Mouse (Mus musculus) heart, embryonic 10.5 days (tissue): Measurements from ENCODE around the gene Clybl. TPM values are rescaled to one million over a fixed set of nuclear protein-coding genes. Genes with fewer than 3 reads are reported as not detected.

Source experiments
- DNase-seq: peaks from one replicate; pipeline ENCODE4 v3.0.0-alpha.2; 2017; ENCODE audit warnings: low spot score
- H3K27ac ChIP-seq: fragments of 300-500 bp; sonication (generic); 2 replicates; pipeline ENCODE4 v1.5.1; 2016; ENCODE audit warnings: mild to moderate bottlenecking
- H3K27me3 ChIP-seq: fragments of 300-500 bp; sonication (generic); 2 replicates; pipeline ENCODE4 v1.6.1; 2016; ENCODE audit warnings: mild to moderate bottlenecking; ENCODE audit not compliant: poor library complexity, insufficient read depth, severe bottlenecking
- H3K36me3 ChIP-seq: fragments of 300-500 bp; sonication (generic); 2 replicates; pipeline ENCODE4 v1.6.1; 2016; ENCODE audit warnings: mild to moderate bottlenecking, moderate library complexity
- H3K4me1 ChIP-seq: fragments of 300-500 bp; sonication (generic); 2 replicates; pipeline ENCODE4 v1.6.1; 2016; ENCODE audit warnings: mild to moderate bottlenecking
- H3K4me3 ChIP-seq: fragments of 300-500 bp; sonication (generic); 2 replicates; pipeline ENCODE4 v1.5.1; 2016; ENCODE audit warnings: mild to moderate bottlenecking, moderate library complexity
- H3K9me3 ChIP-seq: fragments of 300-500 bp; sonication (generic); 2 replicates; pipeline ENCODE4 v1.6.1; 2016; ENCODE audit warnings: mild to moderate bottlenecking, moderate library complexity
- WGBS: fragments of 180-500 bp; shearing (Covaris S2); methylation state at CpG from one replicate; pipeline ENCODE4 v1.1.7; 2016; 5-methylcytosine and 5-hydroxymethylcytosine counted together
- polyA plus RNA-seq: library from polyadenylated mRNA; unstranded; fragments of >200 nt; fragmentation: Nextera tagmentation; extraction: Ambion mirVana; gene quantifications from 2 replicates; pipeline ENCODE4 v1.2.1, GENCODE M21; 2016

The Clybl gene
- polyA plus RNA-seq, 1 experiment from 2014 or later: 43.5 TPM

DNA sequence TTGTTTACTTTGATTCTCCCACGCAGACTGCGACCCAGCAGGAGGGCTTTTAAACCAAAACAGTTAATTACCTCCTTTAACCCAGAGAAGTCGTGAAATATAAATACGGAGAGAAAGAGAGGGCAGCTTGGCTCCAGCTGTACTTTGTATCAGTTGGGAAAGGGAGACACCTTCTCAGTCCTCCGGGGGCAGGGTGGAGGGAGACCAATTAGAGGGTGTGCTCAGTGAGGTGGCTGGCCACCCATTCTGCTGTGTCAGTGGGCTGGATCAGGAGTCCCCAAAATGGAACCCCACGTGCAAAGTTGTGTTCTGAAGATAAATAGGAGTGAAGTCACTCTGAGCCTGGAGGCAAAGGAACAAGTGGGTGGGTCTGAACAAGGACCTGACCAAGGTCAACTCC, 181.7 kb downstream of the Clybl start:
- no peaks in the 10 kb centered on the region for H3K36me3 ChIP-seq
- H3K27ac ChIP-seq: no peak overlapping the region
- 26% methylated on average over 6 of the region's 6 CpGs for WGBS
- H3K4me3 ChIP-seq: no peak overlapping the region
- H3K9me3 ChIP-seq: no peaks in the 10 kb centered on the region
- H3K4me1 ChIP-seq: no peaks in the 10 kb centered on the region
- H3K27me3 ChIP-seq: no peaks in the 10 kb centered on the region
- no peak for DNase-seq

DNA sequence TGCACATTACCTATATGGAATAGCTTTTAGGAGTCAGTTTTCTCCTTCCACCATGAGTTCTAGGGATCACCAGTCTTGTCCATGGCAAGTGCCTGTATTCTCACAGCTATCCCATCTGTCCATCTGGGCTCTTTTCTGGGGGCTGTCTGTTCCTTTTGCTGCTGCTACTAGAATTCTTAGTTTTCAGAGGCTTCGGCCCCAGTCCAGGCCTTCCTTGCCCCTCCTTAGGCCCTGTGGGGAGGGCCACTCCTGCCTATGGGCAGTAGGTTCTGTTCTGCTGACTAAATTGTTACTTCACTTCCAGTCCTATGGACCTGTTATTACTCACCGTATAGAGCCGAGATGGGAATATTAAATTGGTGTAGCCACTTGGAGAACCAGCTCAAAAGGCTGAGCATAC, 182.5 kb downstream of the Clybl start:
- WGBS: 88% methylated on average over 3 of the region's 3 CpGs
- no peak overlapping the region for H3K4me3 ChIP-seq
- H3K4me1 ChIP-seq: no peaks in the 10 kb centered on the region
- no peaks in the 10 kb centered on the region for H3K36me3 ChIP-seq
- H3K27me3 ChIP-seq: no peaks in the 10 kb centered on the region
- H3K9me3 ChIP-seq: no peaks in the 10 kb centered on the region
- H3K27ac ChIP-seq: no peak overlapping the region
- no peak for DNase-seq

DNA sequence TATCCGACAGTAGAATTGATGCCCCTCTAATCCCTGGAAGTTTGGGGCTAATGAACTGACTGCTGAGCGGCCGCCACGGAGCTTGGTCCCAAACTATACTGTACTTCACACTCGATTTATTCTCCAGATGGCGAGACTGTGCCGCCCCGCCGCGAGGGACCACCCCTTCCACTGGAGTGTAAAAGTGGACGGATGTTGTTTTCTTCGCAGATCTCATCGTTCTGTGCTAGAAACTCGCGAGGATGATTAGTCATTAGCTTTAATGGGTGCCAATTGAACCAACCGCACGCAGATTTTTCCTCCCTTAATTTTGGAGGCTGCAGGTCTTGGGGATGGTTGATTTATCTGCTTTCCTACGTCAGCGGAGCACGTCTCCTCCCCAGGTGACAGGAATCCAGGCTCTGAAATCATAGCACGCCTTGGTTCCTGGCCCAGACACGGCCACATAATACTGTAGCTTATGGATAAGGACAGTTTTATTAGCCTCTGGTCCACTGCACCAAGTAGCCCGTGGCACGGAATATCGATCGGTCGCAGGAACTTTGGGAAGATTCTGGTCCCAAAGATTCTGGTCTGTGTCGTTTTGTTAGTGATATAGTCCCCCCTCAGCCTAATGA, 185.9 kb downstream of the Clybl start:
- WGBS: 85% methylated on average over 28 of the region's 28 CpGs
- no peak for DNase-seq
- H3K27ac ChIP-seq: no peak overlapping the region
- H3K27me3 ChIP-seq: no peaks in the 10 kb centered on the region
- no peak overlapping the region for H3K4me3 ChIP-seq
- H3K4me1 ChIP-seq: no peaks in the 10 kb centered on the region
- no peaks in the 10 kb centered on the region for H3K9me3 ChIP-seq
- no peaks in the 10 kb centered on the region for H3K36me3 ChIP-seq

DNA sequence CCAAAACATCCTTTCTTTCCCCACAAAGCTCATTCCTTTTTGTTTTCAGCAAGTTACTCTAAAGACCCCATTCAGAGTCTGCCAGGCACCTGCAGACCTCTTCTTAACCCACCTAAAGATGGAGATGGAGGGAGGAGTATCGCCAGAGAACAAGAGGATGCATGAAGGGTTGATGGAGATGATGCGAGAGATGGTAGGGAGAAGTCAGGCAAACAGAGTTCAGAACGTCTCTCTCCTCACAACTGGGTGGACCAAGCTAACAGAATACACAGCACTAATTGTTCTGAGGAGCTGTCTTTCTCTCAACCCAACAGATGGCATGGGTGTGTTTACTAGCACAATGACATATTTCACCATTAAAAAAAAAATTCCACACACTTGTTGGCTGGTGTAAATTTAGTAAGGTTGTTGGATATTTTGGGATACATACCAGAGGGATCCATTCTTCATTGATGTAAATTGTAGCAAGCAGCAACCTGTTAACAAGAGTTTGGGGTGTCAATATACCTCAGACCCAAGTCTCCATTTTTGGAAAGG, 186.4 kb downstream of the Clybl start:
- no peaks in the 10 kb centered on the region for H3K9me3 ChIP-seq
- 88% methylated on average over 3 of the region's 3 CpGs for WGBS
- no peaks in the 10 kb centered on the region for H3K4me1 ChIP-seq
- H3K36me3 ChIP-seq: no peaks in the 10 kb centered on the region
- no peaks in the 10 kb centered on the region for H3K27me3 ChIP-seq
- no peak overlapping the region for H3K27ac ChIP-seq
- H3K4me3 ChIP-seq: no peak overlapping the region
- no peak for DNase-seq

DNA sequence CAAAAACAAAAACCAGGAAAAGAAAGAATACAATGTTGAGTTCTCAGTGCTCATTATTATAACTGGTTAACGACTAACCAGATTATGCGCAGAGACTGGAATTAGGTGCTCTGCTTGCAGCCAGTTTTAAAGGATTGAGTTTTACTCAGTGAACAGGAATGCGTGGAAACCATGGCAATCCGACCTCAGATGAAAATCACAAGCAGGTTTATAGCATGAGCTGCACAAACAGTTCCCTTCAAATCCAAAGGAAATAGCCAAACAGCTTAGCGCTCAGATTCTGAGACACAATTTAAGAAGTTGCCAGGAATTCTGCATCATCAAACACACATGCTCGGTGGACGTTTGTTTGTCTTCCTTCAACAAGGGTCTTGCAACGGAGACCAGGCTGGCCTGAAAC, 187.0 kb downstream of the Clybl start:
- Histone ChIP-seq H3K27me3 (no peaks in the 10 kb centered on the region), H3K4me3 (no peak overlapping the region), H3K27ac (no peak overlapping the region), H3K36me3 (no peaks in the 10 kb centered on the region), H3K4me1 (no peaks in the 10 kb centered on the region), H3K9me3 (no peaks in the 10 kb centered on the region)
- 86% methylated on average over 8 of the region's 8 CpGs for WGBS
- DNase-seq: no peak

DNA sequence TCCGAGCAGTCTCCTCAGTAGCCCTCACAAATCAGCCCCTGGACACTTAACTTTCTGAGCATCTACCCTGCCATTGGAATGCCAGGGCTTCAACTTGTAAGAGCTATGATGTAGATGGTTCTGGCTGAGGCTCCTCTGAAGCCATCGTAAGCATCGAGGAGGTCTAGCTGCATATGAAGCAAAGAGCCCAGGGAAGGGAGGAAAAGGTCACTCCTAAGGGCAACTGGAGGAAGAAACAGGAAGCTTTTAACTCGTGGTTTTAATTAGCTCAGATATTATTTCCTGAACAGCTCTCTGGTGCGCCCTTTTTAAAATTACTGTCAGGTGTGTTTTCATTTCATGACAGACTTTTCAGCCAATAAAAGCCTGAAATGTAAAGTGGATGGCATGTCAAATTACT, 190.5 kb downstream of the Clybl start:
- Histone ChIP-seq H3K36me3 (no peaks in the 10 kb centered on the region), H3K27ac (no peak overlapping the region), H3K4me1 (no peaks in the 10 kb centered on the region), H3K4me3 (no peak overlapping the region), H3K9me3 (no peaks in the 10 kb centered on the region), H3K27me3 (no peaks in the 10 kb centered on the region; the same call in 1 of the 2 replicates)
- WGBS: 60% methylated on average over 5 of the region's 5 CpGs
- DNase-seq: peak; percentile 22

DNA sequence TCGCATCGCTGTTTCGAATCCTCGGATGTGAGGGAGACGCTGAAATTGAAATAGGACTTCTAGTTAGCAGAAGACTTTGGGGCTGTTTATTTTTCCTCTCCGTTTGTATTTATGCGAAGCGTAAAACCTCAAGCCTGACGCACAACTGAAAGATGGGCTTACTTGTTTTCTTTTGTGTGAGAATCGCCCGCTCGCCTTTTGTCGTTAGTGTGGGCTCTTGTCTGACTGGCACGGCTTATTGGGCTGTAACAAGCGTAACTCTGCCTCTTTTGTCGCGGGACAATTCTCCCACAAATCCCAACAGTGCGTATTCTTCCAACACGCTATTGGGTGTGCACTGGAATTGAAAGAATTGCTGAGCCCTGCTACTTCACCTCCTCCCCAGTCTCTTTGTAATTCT, 192.0 kb downstream of the Clybl start:
- H3K27me3 ChIP-seq: no peaks in the 10 kb centered on the region; the same call in 1 of the 2 replicates
- H3K4me3 ChIP-seq: no peak overlapping the region; the same call in 1 of the 2 replicates
- DNase-seq: peak; percentile 63
- WGBS: 51% methylated on average over 19 of the region's 19 CpGs
- H3K9me3 ChIP-seq: no peaks in the 10 kb centered on the region
- no peak overlapping the region for H3K27ac ChIP-seq
- no peaks in the 10 kb centered on the region for H3K36me3 ChIP-seq
- peaks cover 3% of the 10 kb centered on the region for H3K4me1 ChIP-seq

DNA sequence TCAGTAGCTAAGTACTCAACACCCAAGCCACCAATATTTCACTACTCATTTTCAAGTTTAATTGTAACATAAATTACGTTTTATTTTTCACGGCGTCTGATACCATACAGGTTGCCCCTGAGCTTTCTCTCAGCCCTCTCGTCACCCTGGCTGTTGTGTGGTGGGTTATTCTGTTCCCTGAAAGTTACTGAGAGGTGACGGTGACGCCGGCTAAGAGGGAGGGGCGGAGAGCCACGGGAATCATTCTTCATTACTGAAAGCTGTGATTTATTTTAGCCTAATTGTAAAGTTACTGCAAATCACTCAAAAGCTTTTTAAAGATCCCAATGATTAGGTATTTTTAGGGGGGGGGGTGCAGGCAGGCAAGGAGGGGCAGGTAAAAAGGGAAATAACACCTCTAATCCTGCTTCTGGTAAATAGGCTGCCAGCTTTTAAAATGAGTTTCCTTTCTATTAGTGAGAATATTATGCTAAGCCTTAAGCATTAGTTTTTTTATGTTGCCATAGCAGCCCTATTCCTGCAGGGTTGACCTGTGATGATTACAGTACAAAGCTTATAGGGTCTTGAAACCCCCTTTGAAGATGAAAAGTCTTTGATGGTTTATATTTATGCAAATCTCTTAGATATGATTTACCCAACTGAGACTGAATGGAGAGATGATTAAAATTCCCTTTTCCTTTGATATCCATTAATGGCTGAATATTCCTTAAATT, 192.9 kb downstream of the Clybl start:
- Histone ChIP-seq H3K4me3 (peak overlapping the region; percentile 27; the same call in 1 of the 2 replicates), H3K27me3 (no peaks in the 10 kb centered on the region; the same call in 1 of the 2 replicates), H3K27ac (no peak overlapping the region), H3K36me3 (no peaks in the 10 kb centered on the region), H3K4me1 (peaks cover 10% of the 10 kb centered on the region), H3K9me3 (no peaks in the 10 kb centered on the region)
- peak; percentile 13 for DNase-seq
- 18% methylated on average over 9 of the region's 9 CpGs for WGBS

DNA sequence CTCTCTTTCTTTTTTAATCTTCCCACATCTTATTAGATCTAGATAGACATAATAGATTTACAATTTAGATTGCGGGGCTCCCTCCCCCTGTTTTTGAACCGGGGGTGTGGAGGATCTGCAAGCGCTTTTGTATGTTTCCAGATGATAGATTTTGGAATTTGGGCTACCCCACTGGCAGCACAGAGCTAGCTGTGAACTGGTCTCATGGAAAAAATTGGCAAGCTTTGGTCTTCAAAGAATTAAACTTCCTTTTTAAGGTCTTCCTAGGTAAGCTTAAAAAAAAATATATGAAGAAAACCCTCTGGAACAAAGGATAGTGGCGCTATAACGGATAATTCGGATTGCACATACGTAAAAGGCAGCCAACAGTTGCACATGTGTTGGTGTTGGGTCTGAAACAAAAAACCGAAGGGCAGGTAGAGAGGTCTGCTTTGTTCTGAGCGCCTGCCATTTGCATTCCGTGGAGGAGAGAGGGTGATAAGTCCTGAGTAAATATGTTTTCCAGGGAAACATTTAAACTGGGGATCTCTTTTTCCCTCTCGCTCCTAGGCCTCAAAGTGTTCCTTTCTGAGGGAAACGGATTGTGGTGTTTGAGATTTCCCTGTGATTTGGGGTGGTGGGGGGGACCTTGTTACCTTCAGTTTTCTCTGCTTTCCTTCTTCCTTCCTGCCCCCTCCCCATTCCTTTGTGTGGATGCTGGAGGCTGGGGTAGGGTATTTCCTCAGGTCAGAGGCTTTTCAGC, 193.7 kb downstream of the Clybl start:
- H3K4me3 ChIP-seq: no peak overlapping the region
- DNase-seq: no peak
- 51% methylated on average over 12 of the region's 12 CpGs for WGBS
- H3K27ac ChIP-seq: no peak overlapping the region
- H3K27me3 ChIP-seq: no peaks in the 10 kb centered on the region; the same call in 1 of the 2 replicates
- no peaks in the 10 kb centered on the region for H3K36me3 ChIP-seq
- no peaks in the 10 kb centered on the region for H3K9me3 ChIP-seq
- peaks cover 10% of the 10 kb centered on the region for H3K4me1 ChIP-seq

DNA sequence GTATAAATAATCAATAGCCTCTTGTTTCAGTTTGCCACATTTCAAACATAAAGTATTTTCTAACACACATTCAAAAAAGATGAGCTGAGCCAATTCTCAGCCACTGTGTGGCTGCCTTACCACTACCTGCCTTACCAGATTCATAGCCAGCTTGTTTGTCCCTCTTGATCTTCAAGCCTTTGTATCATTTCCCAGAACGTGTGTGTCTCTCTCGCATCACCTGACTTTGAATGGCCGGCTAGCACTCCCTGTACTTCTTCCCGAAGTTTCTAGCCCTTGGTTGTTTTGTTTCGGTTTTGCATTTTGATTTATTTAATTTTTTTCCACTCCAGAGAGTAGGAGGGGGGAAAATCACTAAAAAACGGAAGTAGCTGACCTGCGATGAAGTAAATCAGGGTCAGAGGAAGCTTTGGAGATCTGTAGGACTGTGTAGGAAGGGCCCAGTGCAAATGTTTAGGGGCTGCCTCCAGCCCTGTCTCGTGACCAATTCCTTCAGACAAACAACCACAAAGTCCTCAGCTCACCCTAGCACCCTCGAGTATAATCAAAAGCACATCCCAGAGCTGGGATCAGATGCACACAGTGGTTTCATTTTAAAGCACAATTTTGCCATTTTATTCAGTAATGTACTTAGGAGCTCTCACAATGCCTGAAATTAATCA, 195.1 kb downstream of the Clybl start:
- Histone ChIP-seq H3K9me3 (no peaks in the 10 kb centered on the region), H3K27ac (no peak overlapping the region), H3K27me3 (no peaks in the 10 kb centered on the region; the same call in 1 of the 2 replicates), H3K4me1 (peaks cover 10% of the 10 kb centered on the region), H3K4me3 (no peak overlapping the region), H3K36me3 (no peaks in the 10 kb centered on the region)
- peak; percentile 31 for DNase-seq
- WGBS: 71% methylated on average over 9 of the region's 9 CpGs

DNA sequence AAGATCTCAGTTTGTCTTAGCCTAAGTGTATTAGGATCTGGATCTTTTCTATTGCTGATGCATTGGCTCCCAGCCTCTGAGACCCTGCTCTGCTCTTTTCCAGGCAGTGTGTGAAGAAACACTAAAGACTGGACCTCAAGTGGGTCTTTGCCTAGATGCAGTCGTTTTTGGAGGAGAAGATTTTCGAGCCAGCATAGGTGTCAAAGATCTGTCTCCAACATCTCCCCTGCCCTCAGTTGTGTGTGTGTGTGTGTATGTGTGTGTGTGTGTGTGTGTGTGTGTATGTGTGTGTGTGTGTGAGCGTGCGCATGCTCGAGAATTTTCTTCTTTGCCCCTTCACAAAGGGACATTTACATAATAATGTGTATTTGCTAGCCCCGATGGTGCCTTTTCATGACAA, 196.2 kb downstream of the Clybl start:
- WGBS: 86% methylated on average over 6 of the region's 6 CpGs
- no peaks in the 10 kb centered on the region for H3K9me3 ChIP-seq
- peaks cover 10% of the 10 kb centered on the region for H3K4me1 ChIP-seq
- DNase-seq: peak; percentile 30
- H3K4me3 ChIP-seq: no peak overlapping the region
- H3K36me3 ChIP-seq: no peaks in the 10 kb centered on the region
- H3K27me3 ChIP-seq: no peaks in the 10 kb centered on the region; the same call in 1 of the 2 replicates
- H3K27ac ChIP-seq: no peak overlapping the region

DNA sequence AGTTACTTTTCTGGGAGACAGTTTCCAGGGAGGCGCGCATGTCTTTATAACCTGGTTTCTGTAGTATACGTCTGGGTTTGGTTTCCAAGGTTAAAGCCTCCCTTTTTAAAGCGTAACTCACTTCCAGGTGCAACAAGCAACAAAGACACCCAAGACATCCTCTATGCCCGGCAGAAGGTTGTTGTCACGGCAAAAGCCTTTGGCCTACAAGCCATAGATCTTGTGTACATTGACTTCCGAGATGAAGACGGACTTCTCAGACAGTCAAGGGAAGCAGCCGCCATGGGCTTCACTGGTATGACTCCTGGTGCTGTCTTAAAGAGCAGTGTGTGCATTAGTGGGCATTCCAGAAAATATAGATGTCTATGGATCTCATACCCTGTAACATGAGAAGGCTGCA, 197.6 kb downstream of the Clybl start:
- 87% methylated on average over 9 of the region's 9 CpGs for WGBS
- no peak overlapping the region for H3K4me3 ChIP-seq
- no peaks in the 10 kb centered on the region; the same call in 1 of the 2 replicates for H3K27me3 ChIP-seq
- no peak overlapping the region for H3K27ac ChIP-seq
- no peaks in the 10 kb centered on the region for H3K9me3 ChIP-seq
- H3K36me3 ChIP-seq: no peaks in the 10 kb centered on the region
- H3K4me1 ChIP-seq: peaks cover 10% of the 10 kb centered on the region
- no peak for DNase-seq
